Mouse (Mus musculus): ENCODE measurements at regions not wholly inside any gene's neighbourhood (a gene's known extent, or its start where the extent isn't known, plus 50 kb on each side); places are given as distances from the start of the nearest gene placed in this dataset.

GRCm38 (mm10) chr12:32273474-32273873, 65.0 kb upstream of the Pik3cg start:
- no peak for DNase-seq (ENCODE audit: low spot score)

DNA sequence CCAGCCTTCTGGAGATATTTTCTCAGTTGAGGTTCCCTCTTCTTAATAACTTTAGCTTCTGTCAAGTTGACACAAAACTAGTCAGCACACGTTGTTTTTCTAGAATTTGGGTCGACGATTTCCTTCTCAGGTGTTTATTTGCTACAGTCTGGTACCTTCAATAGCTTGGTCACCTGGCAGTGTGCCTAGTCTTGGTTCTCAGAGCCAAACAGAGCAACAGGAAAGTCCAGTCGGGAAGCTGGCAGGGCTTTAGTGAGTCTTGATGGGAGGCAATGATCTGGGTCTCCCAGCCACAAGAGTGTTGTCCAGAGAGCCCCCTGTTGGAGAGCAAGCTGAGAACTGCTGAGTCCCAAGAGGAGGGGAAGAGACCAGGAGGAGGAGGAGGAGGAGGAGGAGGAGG, 71.4 kb upstream of the Pik3cg start:
- DNase-seq (ENCODE audit: low spot score), result no peak

- DNase-seq (ENCODE audit: low spot score), result no peak
These were observed 71.8 kb upstream of the Pik3cg start for GRCm38 (mm10) chr12:32280309-32280708.

- no peak for DNase-seq (ENCODE audit: low spot score)
These were observed 74.1 kb upstream of the Pik3cg start for GRCm38 (mm10) chr12:32282371-32283163.

- DNase-seq (ENCODE audit: low spot score), result no peak
These were observed 76.6 kb upstream of the Pik3cg start for GRCm38 (mm10) chr12:32285039-32285438.

DNA sequence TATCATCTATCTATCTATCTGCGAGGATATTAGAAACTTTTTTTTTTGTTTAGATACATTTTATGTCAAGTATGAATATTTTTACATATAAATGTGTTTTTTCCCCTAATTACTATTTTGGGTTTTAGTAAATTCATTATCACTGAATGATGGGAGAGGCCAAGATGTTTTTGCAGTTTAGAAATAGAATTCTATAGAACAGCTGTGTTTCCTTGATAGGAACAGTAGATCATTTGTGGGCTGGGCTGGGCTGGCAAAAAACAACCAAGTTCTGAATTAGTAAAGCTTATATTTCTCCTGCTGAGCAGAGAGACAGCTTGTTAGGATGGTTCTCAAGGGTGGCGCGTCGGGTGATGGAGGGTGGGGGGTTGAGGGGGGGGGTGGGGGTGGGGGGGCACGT, 78.2 kb upstream of the Pik3cg start:
- no peak for DNase-seq (ENCODE audit: low spot score)

DNA sequence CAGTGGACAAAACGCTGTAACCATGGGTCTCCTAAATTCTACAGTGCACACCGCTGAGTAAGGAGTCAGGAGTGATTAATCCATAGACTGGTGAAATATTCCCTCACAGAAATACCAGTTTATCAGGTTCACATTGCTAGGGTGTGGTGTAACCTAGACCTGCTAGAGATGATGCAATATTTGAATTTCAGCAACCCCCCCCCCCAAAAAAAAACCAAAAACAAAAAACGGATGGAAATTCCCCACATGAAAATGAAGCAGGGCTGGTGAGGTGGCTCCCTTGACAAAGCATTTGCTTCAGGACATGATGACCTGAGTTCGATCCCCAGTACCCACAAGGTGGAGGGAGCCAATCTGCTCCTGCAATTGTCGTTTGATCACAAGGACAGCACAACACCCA, 82.7 kb upstream of the Pik3cg start:
- no peak for DNase-seq (ENCODE audit: low spot score)

DNA sequence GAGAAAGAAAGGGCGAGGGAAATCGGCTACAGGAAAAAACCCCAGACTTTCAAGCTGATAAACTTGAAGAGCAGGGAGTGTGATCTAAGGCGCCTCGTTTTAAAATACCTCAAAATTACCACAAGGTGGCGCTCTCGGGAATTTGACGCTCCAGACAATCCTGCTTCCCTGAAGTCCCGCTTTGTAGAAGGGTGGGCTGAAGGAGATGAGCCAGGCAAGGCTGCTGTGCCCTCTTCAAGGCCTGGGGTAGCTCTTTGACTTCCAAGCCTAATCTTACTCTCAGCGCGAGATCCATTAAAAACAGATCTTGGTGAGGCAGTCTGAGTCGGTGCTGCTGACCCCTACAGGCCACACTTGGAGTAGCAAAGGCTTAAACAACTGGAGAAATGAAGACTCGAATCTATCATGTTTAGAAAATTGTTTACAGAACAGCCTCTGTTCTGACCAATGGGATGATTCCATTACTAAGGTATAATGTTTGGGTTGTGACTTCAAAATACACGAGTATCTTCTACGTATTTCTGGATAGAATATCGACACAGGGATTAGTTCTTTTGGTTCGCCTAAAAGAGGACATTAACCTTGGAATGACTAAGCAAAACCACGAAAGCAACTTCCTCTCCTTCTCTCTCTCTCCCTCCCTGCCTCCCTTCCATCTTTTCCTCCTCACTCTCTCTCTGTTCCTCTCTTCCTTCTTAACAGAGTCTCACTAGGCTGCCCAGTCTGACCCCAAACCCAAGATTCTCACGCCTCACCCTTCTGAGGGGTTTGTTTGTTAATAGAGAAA, 83.7 kb upstream of the Pik3cg start:
- peak; percentile 67 for DNase-seq (ENCODE audit: low spot score)

DNA sequence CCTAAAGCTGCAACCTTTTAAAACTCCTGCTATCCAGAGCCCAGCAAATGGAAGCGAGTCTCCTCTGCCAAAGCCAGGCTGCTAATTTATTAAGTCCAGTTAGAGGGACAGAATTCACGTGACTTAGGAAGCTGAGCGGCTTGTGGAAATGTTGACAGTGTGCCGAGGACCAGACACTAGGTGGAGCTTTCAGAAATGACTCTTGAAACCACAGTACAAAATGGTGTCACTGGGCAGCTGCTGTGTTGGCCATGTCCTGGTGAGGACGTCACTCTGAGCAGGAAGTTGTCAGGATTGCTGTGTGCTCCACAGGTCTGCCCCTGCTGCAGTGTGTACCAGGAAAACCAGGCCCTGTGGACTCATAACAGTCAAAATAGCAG, 84.3 kb upstream of the Pik3cg start:
- no peak for DNase-seq (ENCODE audit: low spot score)

DNA sequence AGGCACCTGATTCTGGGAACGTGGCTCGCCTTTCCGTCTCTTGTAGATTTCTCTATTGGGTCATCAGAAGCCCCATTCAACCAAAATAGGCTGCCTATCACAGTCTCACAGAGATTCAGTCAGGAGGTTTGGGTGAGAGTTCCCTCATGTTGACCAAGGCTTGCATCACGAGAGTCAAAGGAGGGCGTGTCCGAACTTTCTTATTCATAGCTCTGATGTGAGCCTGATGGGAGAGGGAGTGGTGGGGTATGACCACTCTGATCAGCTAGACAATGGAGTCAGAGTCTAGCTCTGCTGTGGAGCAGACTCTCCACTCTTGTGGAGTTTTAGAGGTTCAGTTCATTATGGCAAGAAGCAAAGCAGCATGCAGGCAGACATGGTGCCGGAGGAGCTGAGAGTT, 81.1 kb upstream of the Ccdc71l start:
- no peak for DNase-seq (ENCODE audit: low spot score)

DNA sequence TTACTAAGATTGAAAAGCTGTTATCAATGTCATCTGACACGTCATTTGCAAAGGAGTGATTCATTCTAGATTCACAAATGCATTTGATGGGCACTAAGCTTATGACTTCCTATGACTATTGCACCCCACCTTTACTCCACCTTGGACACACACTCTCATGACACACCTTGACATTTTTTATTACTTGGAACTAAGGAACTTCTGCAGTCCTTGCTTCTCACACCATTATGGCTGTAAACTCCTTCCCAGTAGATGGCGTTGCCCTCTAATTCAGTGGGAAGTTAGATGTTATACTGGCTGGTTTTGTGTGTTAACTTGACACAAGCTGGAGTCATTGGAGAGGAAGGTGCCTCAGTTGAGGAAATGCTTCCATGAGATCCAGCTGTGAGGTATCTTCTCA, 78.8 kb upstream of the Ccdc71l start:
- no peak for DNase-seq (ENCODE audit: low spot score)

DNA sequence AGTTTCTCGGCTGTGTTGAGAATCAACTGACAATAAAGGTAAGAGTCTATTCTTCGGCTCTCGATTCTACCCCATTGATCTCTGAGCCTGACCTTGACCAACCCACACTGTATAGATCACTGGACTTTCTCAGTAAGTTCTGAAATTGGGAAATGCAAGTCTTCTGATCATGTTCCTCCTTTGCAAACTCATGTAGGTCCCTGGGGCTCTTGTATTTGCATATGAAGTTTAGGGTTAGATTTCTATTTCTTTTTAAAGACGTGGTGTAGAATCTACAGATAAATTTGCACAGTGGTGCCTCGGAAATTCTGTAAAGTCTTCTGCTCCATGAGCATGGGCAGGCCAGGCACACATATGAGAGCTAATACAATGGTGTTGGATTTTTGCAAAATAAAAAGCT, 72.8 kb upstream of the Ccdc71l start:
- DNase-seq (ENCODE audit: low spot score), result no peak

- DNase-seq (ENCODE audit: low spot score), result no peak
These were observed 72.2 kb upstream of the Ccdc71l start for GRCm38 (mm10) chr12:32306326-32306725.

GRCm38 (mm10) chr12:32307280-32308006, 71.1 kb upstream of the Ccdc71l start:
- DNase-seq (ENCODE audit: low spot score), result no peak

GRCm38 (mm10) chr12:32315099-32315783, 63.3 kb upstream of the Ccdc71l start:
- DNase-seq (ENCODE audit: low spot score), result no peak
